Mouse (Mus musculus): ENCODE results near the gene Zbed3.

DNA sequence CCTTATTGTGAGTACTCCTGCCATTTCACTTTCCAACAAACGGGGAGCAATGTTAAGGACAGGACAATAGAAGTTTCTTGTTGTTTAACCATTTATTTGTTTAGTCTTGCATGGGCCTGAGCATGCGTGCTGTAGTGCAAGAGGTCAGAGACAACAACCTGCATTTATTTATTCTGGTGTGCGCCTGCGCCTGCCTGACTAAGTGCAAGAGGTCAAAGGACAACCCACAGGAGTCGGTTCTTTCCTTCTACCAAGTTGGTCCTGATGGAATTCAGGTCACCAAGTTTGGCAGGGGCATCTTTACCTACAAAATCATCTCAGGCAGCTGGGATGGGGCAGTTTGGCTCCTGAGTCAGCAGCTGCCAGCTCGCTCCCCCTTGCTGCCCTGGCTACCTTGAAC, 22.5 kb downstream of the Zbed3 start:
- TF ChIP-seq POLR2A (IDR thresholded peaks at IDR 0.05; ENCODE audit: extremely low read depth, insufficient read depth, low read length) (no peak), CTCF (IDR thresholded peaks at IDR 0.05; ENCODE audit: extremely low read depth, insufficient read depth, low read length) (no peak)
